Mouse (Mus musculus): ENCODE measurements around the gene Pi16.
"Not testable (repeated sequence)": the region's sequence is repeated elsewhere in the genome, so short reads cannot be mapped to it uniquely, and the experiment has no call there.

Pi16 gene

GRCm38 (mm10) chr17:29317380-29317779, at the start of gene Pi16:
Pi16 (plus strand) TSS chr17:29317680.
- not testable (repeated sequence) for DNase-seq

GRCm38 (mm10) chr17:29267931-29268681, 49.4 kb upstream of the Pi16 start:
- DNase-seq, result no peak

- DNase-seq, result peak; percentile 97
Measured at GRCm38 (mm10) chr17:29268682-29269348, 48.7 kb upstream of the Pi16 start, which contains the start of gene BC004004. BC004004 (plus strand) TSS chr17:29268788.

- no peak for DNase-seq
Measured at GRCm38 (mm10) chr17:29269349-29269706, 48.2 kb upstream of the Pi16 start.

- DNase-seq, result no peak
Measured at GRCm38 (mm10) chr17:29270148-29270698, 47.3 kb upstream of the Pi16 start.

- DNase-seq, result no peak
Measured at GRCm38 (mm10) chr17:29273156-29273555, 44.3 kb upstream of the Pi16 start.

- no peak for DNase-seq
Measured at GRCm38 (mm10) chr17:29273889-29274288, 43.6 kb upstream of the Pi16 start.

- DNase-seq, result no peak
Measured at GRCm38 (mm10) chr17:29280422-29280821, 37.1 kb upstream of the Pi16 start.

GRCm38 (mm10) chr17:29281541-29281940, 35.9 kb upstream of the Pi16 start:
- no peak for DNase-seq

GRCm38 (mm10) chr17:29282216-29282952, 35.1 kb upstream of the Pi16 start:
- DNase-seq, result no peak

GRCm38 (mm10) chr17:29291793-29292192, 25.7 kb upstream of the Pi16 start:
- DNase-seq, result no peak

GRCm38 (mm10) chr17:29292996-29293395, 24.5 kb upstream of the Pi16 start:
- DNase-seq, result no peak

GRCm38 (mm10) chr17:29293807-29294605, 23.5 kb upstream of the Pi16 start:
- DNase-seq, result no peak

- DNase-seq, result no peak
Measured at GRCm38 (mm10) chr17:29295835-29296234, 21.6 kb upstream of the Pi16 start.

GRCm38 (mm10) chr17:29297321-29297720, 20.2 kb upstream of the Pi16 start:
- DNase-seq, result no peak

- no peak for DNase-seq
Measured at GRCm38 (mm10) chr17:29297813-29298212, 19.7 kb upstream of the Pi16 start.

GRCm38 (mm10) chr17:29299282-29299681, 18.2 kb upstream of the Pi16 start:
- DNase-seq, result no peak

GRCm38 (mm10) chr17:29300926-29301325, 16.6 kb upstream of the Pi16 start:
- no peak for DNase-seq

- DNase-seq, result no peak
Measured at GRCm38 (mm10) chr17:29301421-29301820, 16.1 kb upstream of the Pi16 start.

GRCm38 (mm10) chr17:29302149-29302548, 15.3 kb upstream of the Pi16 start:
- no peak for DNase-seq

- no peak for DNase-seq
Measured at GRCm38 (mm10) chr17:29303087-29303486, 14.4 kb upstream of the Pi16 start.

GRCm38 (mm10) chr17:29303856-29304255, 13.6 kb upstream of the Pi16 start:
- no peak for DNase-seq

All from layer of hippocampus, adult 9-11 months (tissue).